Mouse (Mus musculus) gastrocnemius, adult 8-10 months (tissue): ENCODE measurements around the gene Mogat2. TPM values are rescaled to one million over a fixed set of nuclear protein-coding genes. Genes with fewer than 3 reads are reported as not detected.

Source experiments
- DNase-seq, 2 experiments: peaks; one replicate each; pipeline ENCODE4 v3.0.0; 2022; ENCODE audit warnings: low spot score in 2 of 2
- total RNA-seq, 4 experiments: library from RNA; stranded (reverse); gene quantifications; 2 replicates each; pipeline ENCODE4 v1.2.4; 2022

Gene Mogat2
- total RNA-seq, 4 experiments from 2014 or later: not detected

GRCm38 (mm10) chr7:99235657-99236056 is 2.8 kb downstream of the Mogat2 start:
- DNase-seq: no peak

- no peak for DNase-seq
Measured at GRCm38 (mm10) chr7:99234916-99235315, 3.5 kb downstream of the Mogat2 start.

GRCm38 (mm10) chr7:99232571-99232970 is 5.8 kb downstream of the Mogat2 start:
- DNase-seq: no peak

GRCm38 (mm10) chr7:99230061-99230747 is 8.2 kb downstream of the Mogat2 start:
- DNase-seq: no peak

GRCm38 (mm10) chr7:99229411-99229810 is 9.0 kb downstream of the Mogat2 start:
- DNase-seq: no peak

- no peak for DNase-seq
Measured at GRCm38 (mm10) chr7:99228825-99229224, 9.6 kb downstream of the Mogat2 start.

GRCm38 (mm10) chr7:99227267-99227666 is 11.2 kb downstream of the Mogat2 start:
- no peak for DNase-seq

- no peak for DNase-seq
Measured at GRCm38 (mm10) chr7:99226662-99227061, 11.8 kb downstream of the Mogat2 start.

GRCm38 (mm10) chr7:99225421-99225820 is 13.0 kb downstream of the Mogat2 start:
- DNase-seq: no peak

GRCm38 (mm10) chr7:99224648-99225190 is 13.7 kb downstream of the Mogat2 start:
- no peak for DNase-seq

- no peak for DNase-seq
Measured at GRCm38 (mm10) chr7:99224225-99224624, 14.2 kb downstream of the Mogat2 start.

- no peak for DNase-seq
Measured at GRCm38 (mm10) chr7:99217338-99218074, 20.9 kb downstream of the Mogat2 start.

GRCm38 (mm10) chr7:99215347-99215855 is 23.0 kb downstream of the Mogat2 start:
- peak in 1 of 2 experiments; percentile 49 for DNase-seq

GRCm38 (mm10) chr7:99214621-99215185 is 23.7 kb downstream of the Mogat2 start:
- no peak for DNase-seq

- DNase-seq: no peak
Measured at GRCm38 (mm10) chr7:99213686-99214085, 24.7 kb downstream of the Mogat2 start.

GRCm38 (mm10) chr7:99213056-99213455 is 25.4 kb downstream of the Mogat2 start:
- no peak for DNase-seq

- DNase-seq: no peak
Measured at GRCm38 (mm10) chr7:99208704-99209103, 29.7 kb downstream of the Mogat2 start.

GRCm38 (mm10) chr7:99206364-99206763 is 32.1 kb downstream of the Mogat2 start:
- DNase-seq: no peak

GRCm38 (mm10) chr7:99202163-99202562 is 36.3 kb downstream of the Mogat2 start:
- DNase-seq: no peak

GRCm38 (mm10) chr7:99200290-99200689 is 38.1 kb downstream of the Mogat2 start:
- no peak for DNase-seq

GRCm38 (mm10) chr7:99199451-99200175 is 38.8 kb downstream of the Mogat2 start:
- no peak for DNase-seq
